In the genomic region with DNA sequence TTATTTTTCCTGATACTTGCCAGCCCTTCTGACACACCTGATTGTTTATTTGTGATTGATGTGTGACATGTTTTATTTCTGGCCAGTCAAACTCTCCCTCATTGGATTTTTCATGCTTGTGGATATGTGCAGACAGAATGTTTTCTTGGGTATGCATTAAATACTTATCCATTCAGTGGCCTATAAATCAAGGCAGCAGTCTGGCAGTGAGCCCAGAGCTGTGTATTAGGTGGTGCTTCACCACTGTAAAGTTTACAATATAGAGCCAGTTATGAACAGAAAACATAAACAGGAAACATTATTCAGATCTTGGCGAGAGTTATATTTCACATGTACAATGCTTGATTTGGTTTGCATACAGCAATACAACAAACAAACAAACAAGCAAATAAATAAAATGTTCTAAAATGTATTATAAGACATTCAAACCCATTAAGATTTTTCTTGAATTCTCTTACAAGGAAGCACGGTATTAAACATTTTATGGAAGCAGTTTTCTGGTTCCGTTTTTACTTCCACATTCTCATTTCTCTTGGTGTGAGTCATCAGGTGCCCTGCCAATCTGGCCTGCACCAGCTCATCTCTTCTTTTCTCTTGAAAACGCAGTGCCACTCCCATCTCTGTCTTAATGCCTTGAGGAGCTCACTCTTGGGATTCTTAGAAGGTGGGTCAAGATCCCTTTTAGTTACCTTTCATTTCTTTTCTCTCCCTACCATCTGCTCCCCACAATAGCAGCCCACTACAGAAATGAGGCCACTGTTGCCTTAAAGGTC, we compare ENCODE assay signal across 17 mouse cellular contexts.
A peak's percentile ranks its signal among the peaks of the same experiment; 100 is the strongest.
DNase-seq lines count a peak whose midpoint lies in the region; ATAC-seq and TF ChIP-seq lines count a peak whose summit lies in the region.
"Had no signal": no experiment of that assay in that cellular context is flagged by ENCODE, and none has a peak within 500 bp of the region (broad histone marks: within the 10 kb centered on the region; RNA-seq: fewer than 3 reads in every experiment).

No protein-coding gene starts in this region.

- H3K4me3 ChIP-seq in intestine, embryonic 15.5 days (replicated peaks) = no peak overlapping the region
- no peak overlapping the region for H3K4me3 ChIP-seq in intestine, postnatal 0 days (ENCODE audit: low read depth, low read length)
- no peak overlapping the region for H3K4me3 ChIP-seq in lung, embryonic 16.5 days (ENCODE audit: low read length)
- H3K4me3 ChIP-seq: hindbrain, embryonic 15.5 days; left cerebral cortex, adult 2 months; limb, embryonic 15.5 days had no signal

- no peaks in the 10 kb centered on the region for H3K4me1 ChIP-seq in intestine, embryonic 15.5 days (replicated peaks)
- H3K4me1 ChIP-seq in intestine, postnatal 0 days (replicated peaks; ENCODE audit: control insufficient read depth, insufficient read depth, low read length) = no peaks in the 10 kb centered on the region
- H3K4me1 ChIP-seq in lung, embryonic 16.5 days (replicated peaks; ENCODE audit: control insufficient read depth, insufficient read depth, low read length) = 0 out of 2 replicates have a peak, but pooled peaks cover 5% of the 10 kb centered on the region
- H3K4me1 ChIP-seq: hindbrain, embryonic 15.5 days; limb, embryonic 15.5 days had no signal

- H3K27me3 ChIP-seq in intestine, embryonic 15.5 days (replicated peaks) = no peaks in the 10 kb centered on the region
- no peaks in the 10 kb centered on the region for H3K27me3 ChIP-seq in intestine, postnatal 0 days (replicated peaks; ENCODE audit: control insufficient read depth, insufficient read depth, low read length)
- no peaks in the 10 kb centered on the region for H3K27me3 ChIP-seq in lung, embryonic 16.5 days (ENCODE audit: control insufficient read depth, insufficient read depth, low read depth, low read length)
- H3K27me3 ChIP-seq: hindbrain, embryonic 15.5 days; limb, embryonic 15.5 days had no signal

- 58% methylated on average over 4 of the region's 4 CpGs for WGBS in intestine, embryonic 15.5 days
- 56% methylated on average over 4 of the region's 4 CpGs for WGBS in intestine, postnatal 0 days
- 48% methylated on average over 4 of the region's 4 CpGs for WGBS in lung, embryonic 16.5 days

- no peak for DNase-seq in lung, postnatal 14 days
- DNase-seq in MEL-GATA-1-ER (ENCODE audit: extremely low read depth, low read depth) = peak; percentile 17
- peak; percentile 2 for DNase-seq in forelimb bud, embryonic 11.5 days (ENCODE audit: low read depth, low spot score)
- DNase-seq in embryo, embryonic 9.5 days (ENCODE audit: extremely low spot score) = no peak
- DNase-seq in frontal cortex, postnatal 36 days (ENCODE audit: low spot score in 2 of 2) = no peak
- DNase-seq: cerebellum, adult 8-10 months; embryo, embryonic 11 days; kidney, postnatal 36 days; thymus, postnatal 4 days had no signal

- H3K9me3 ChIP-seq in intestine, embryonic 15.5 days = no peaks in the 10 kb centered on the region
- no peaks in the 10 kb centered on the region for H3K9me3 ChIP-seq in intestine, postnatal 0 days (ENCODE audit: control insufficient read depth)
- no peaks in the 10 kb centered on the region for H3K9me3 ChIP-seq in lung, embryonic 16.5 days (ENCODE audit: control insufficient read depth, low read length)
- H3K9me3 ChIP-seq: hindbrain, embryonic 15.5 days; limb, embryonic 15.5 days had no signal

- H3K4me2 ChIP-seq in intestine, embryonic 15.5 days (replicated peaks) = no peak overlapping the region
- no peak overlapping the region for H3K4me2 ChIP-seq in intestine, postnatal 0 days (replicated peaks; ENCODE audit: low read depth)
- H3K4me2 ChIP-seq in lung, embryonic 16.5 days (ENCODE audit: low read depth, low read length) = no peak overlapping the region
- H3K4me2 ChIP-seq: hindbrain, embryonic 15.5 days; limb, embryonic 15.5 days had no signal

- no peak overlapping the region for H3K27ac ChIP-seq in intestine, embryonic 15.5 days
- H3K27ac ChIP-seq in intestine, postnatal 0 days (ENCODE audit: low read depth, low read length) = no peak overlapping the region
- no peak overlapping the region for H3K27ac ChIP-seq in lung, embryonic 16.5 days (ENCODE audit: low read length)
- H3K27ac ChIP-seq: hindbrain, embryonic 15.5 days; left cerebral cortex, adult 2 months; limb, embryonic 15.5 days had no signal

- ATAC-seq in intestine, embryonic 15.5 days = peak; percentile 58; the same call in 1 of the 2 replicates
- no peak for ATAC-seq in intestine, postnatal 0 days
- peak; percentile 78 for ATAC-seq in lung, embryonic 16.5 days (ENCODE audit: low read depth)
- ATAC-seq: lung, postnatal 0 days; midbrain, embryonic 16.5 days had no signal

- H3K9ac ChIP-seq in intestine, embryonic 15.5 days = no peak overlapping the region
- no peak overlapping the region for H3K9ac ChIP-seq in intestine, postnatal 0 days (ENCODE audit: low read depth, low read length)
- H3K9ac ChIP-seq in lung, embryonic 16.5 days (ENCODE audit: low read length) = no peak overlapping the region
- H3K9ac ChIP-seq: hindbrain, embryonic 15.5 days; limb, embryonic 15.5 days had no signal

- H3K36me3 ChIP-seq in intestine, embryonic 15.5 days = no peaks in the 10 kb centered on the region
- H3K36me3 ChIP-seq in intestine, postnatal 0 days (ENCODE audit: control insufficient read depth, insufficient read depth) = no peaks in the 10 kb centered on the region
- no peaks in the 10 kb centered on the region for H3K36me3 ChIP-seq in lung, embryonic 16.5 days (ENCODE audit: control insufficient read depth, insufficient read depth, low read length)
- H3K36me3 ChIP-seq: hindbrain, embryonic 15.5 days; limb, embryonic 15.5 days had no signal

- no peak for TF ChIP-seq CTCF in intestine, postnatal 0 days (IDR thresholded peaks at IDR 0.05; ENCODE audit: low read depth)

Comparison
In these comparisons a context has a peak if more than half of its experiments do, and no peak if none do; other contexts are left out.
1. DNase-seq: peak in MEL-GATA-1-ER (single experiment) and forelimb bud, embryonic 11.5 days (single experiment); none in lung, postnatal 14 days (single experiment), embryo, embryonic 9.5 days (single experiment) and frontal cortex, postnatal 36 days (0 of 2).